Mouse (Mus musculus) forebrain, embryonic 13.5 days (tissue): Measurements from ENCODE around the gene Tbata. TPM values are rescaled to one million over a fixed set of nuclear protein-coding genes. Genes with fewer than 3 reads are reported as not detected.

Experiments
- ATAC-seq: fragments of 200-750 bp; cut with Nextera tagmentation; 2 replicates; pipeline ENCODE4 v1.8.0; 2017
- H3K27ac ChIP-seq: fragments of 300-500 bp; sonication (generic); 2 replicates; pipeline ENCODE4 v1.5.1; 2015; ENCODE audit warnings: inconsistent platforms, mild to moderate bottlenecking, moderate library complexity
- H3K27me3 ChIP-seq: fragments of 300-500 bp; sonication (generic); 2 replicates; pipeline ENCODE4 v1.6.1; 2015; ENCODE audit warnings: mild to moderate bottlenecking, inconsistent platforms
- H3K36me3 ChIP-seq: fragments of 300-500 bp; sonication (generic); 2 replicates; pipeline ENCODE4 v1.6.1; 2015; ENCODE audit warnings: mild to moderate bottlenecking, inconsistent platforms; ENCODE audit not compliant: poor library complexity, severe bottlenecking
- H3K4me1 ChIP-seq: fragments of 300-500 bp; sonication (generic); 2 replicates; pipeline ENCODE4 v1.6.1; 2015; ENCODE audit warnings: inconsistent platforms
- H3K4me2 ChIP-seq: fragments of 300-500 bp; sonication (generic); 2 replicates; pipeline ENCODE4 v1.6.1; 2015; ENCODE audit warnings: inconsistent platforms, mild to moderate bottlenecking, moderate library complexity
- H3K4me3 ChIP-seq: fragments of 300-500 bp; sonication (generic); 2 replicates; pipeline ENCODE4 v1.5.1; 2015; ENCODE audit warnings: mild to moderate bottlenecking, inconsistent platforms
- H3K9ac ChIP-seq: fragments of 300-500 bp; sonication (generic); 2 replicates; pipeline ENCODE4 v1.6.1; 2015; ENCODE audit warnings: mild to moderate bottlenecking, inconsistent platforms
- H3K9me3 ChIP-seq: fragments of 300-500 bp; sonication (generic); replicated peaks from 2 replicates; pipeline ENCODE4 v1.6.1; 2016; ENCODE audit warnings: inconsistent platforms
- WGBS: fragments of 180-500 bp; shearing (Covaris S2); methylation state at CpG from one replicate; pipeline ENCODE4 v1.1.7; 2015; 5-methylcytosine and 5-hydroxymethylcytosine counted together
- polyA plus RNA-seq: library from polyadenylated mRNA; unstranded; fragments of >200 nt; fragmentation: Nextera tagmentation; extraction: Ambion mirVana; gene quantifications from 2 replicates; pipeline ENCODE4 v1.2.1, GENCODE M21; 2015

Tbata gene
- polyA plus RNA-seq, 1 experiment from 2014 or later: 0.85 TPM

GRCm38 (mm10) chr10:61172496-61172895, 742 bp downstream of the Tbata start:
- Histone ChIP-seq H3K9ac (no peak overlapping the region), H3K36me3 (no peaks in the 10 kb centered on the region), H3K9me3 (no peaks in the 10 kb centered on the region), H3K27ac (no peak overlapping the region), H3K27me3 (no peaks in the 10 kb centered on the region), H3K4me2 (no peak overlapping the region), H3K4me1 (no peaks in the 10 kb centered on the region), H3K4me3 (no peak overlapping the region)
- ATAC-seq: no peak
- WGBS: 82% methylated on average over 4 of the region's 4 CpGs

GRCm38 (mm10) chr10:61174711-61175441, 3.1 kb downstream of the Tbata start:
- ATAC-seq: no peak
- WGBS: 51% methylated on average over 13 of the region's 13 CpGs
- H3K4me1 ChIP-seq: no peaks in the 10 kb centered on the region
- H3K4me2 ChIP-seq: no peak overlapping the region
- H3K4me3 ChIP-seq: no peak overlapping the region
- no peak overlapping the region for H3K9ac ChIP-seq
- no peak overlapping the region for H3K27ac ChIP-seq
- H3K36me3 ChIP-seq: no peaks in the 10 kb centered on the region
- no peaks in the 10 kb centered on the region for H3K9me3 ChIP-seq
- H3K27me3 ChIP-seq: no peaks in the 10 kb centered on the region

GRCm38 (mm10) chr10:61175442-61176204, 3.9 kb downstream of the Tbata start:
- Histone ChIP-seq H3K4me1 (no peaks in the 10 kb centered on the region), H3K9ac (no peak overlapping the region), H3K9me3 (no peaks in the 10 kb centered on the region), H3K27me3 (no peaks in the 10 kb centered on the region), H3K36me3 (no peaks in the 10 kb centered on the region), H3K4me2 (peak overlapping the region; percentile 35), H3K4me3 (no peak overlapping the region), H3K27ac (no peak overlapping the region)
- ATAC-seq: no peak
- WGBS: 18% methylated on average over 24 of the region's 24 CpGs

- Histone ChIP-seq H3K27ac (no peak overlapping the region), H3K4me1 (no peaks in the 10 kb centered on the region), H3K27me3 (no peaks in the 10 kb centered on the region), H3K9ac (no peak overlapping the region), H3K36me3 (no peaks in the 10 kb centered on the region), H3K9me3 (no peaks in the 10 kb centered on the region), H3K4me2 (peak overlapping the region; percentile 35), H3K4me3 (no peak overlapping the region)
- no peak for ATAC-seq
- 44% methylated on average over 7 of the region's 7 CpGs for WGBS
Measured at GRCm38 (mm10) chr10:61176221-61176790, 4.6 kb downstream of the Tbata start.

GRCm38 (mm10) chr10:61177751-61178150, 6.0 kb downstream of the Tbata start:
- WGBS: 83% methylated on average over 4 of the region's 4 CpGs
- Histone ChIP-seq H3K36me3 (no peaks in the 10 kb centered on the region), H3K9me3 (no peaks in the 10 kb centered on the region), H3K4me2 (no peak overlapping the region), H3K4me1 (no peaks in the 10 kb centered on the region), H3K9ac (no peak overlapping the region), H3K27me3 (no peaks in the 10 kb centered on the region), H3K27ac (no peak overlapping the region), H3K4me3 (no peak overlapping the region)
- no peak for ATAC-seq

GRCm38 (mm10) chr10:61178687-61179086, 6.9 kb downstream of the Tbata start:
- WGBS: 85% methylated on average over 8 of the region's 8 CpGs
- Histone ChIP-seq H3K27me3 (no peaks in the 10 kb centered on the region), H3K9me3 (no peaks in the 10 kb centered on the region), H3K4me3 (no peak overlapping the region), H3K36me3 (no peaks in the 10 kb centered on the region), H3K4me1 (no peaks in the 10 kb centered on the region), H3K9ac (no peak overlapping the region), H3K27ac (no peak overlapping the region), H3K4me2 (no peak overlapping the region)
- no peak for ATAC-seq

- no peak overlapping the region for H3K4me3 ChIP-seq
- no peak overlapping the region for H3K4me2 ChIP-seq
- H3K36me3 ChIP-seq: no peaks in the 10 kb centered on the region
- no peaks in the 10 kb centered on the region for H3K9me3 ChIP-seq
- 77% methylated on average over 6 of the region's 6 CpGs for WGBS
- H3K27me3 ChIP-seq: no peaks in the 10 kb centered on the region
- no peak overlapping the region for H3K9ac ChIP-seq
- H3K4me1 ChIP-seq: no peaks in the 10 kb centered on the region
- no peak for ATAC-seq
- H3K27ac ChIP-seq: no peak overlapping the region
Measured at GRCm38 (mm10) chr10:61179927-61180326, 8.2 kb downstream of the Tbata start.

GRCm38 (mm10) chr10:61187001-61187400, 15.2 kb downstream of the Tbata start:
- no peaks in the 10 kb centered on the region for H3K36me3 ChIP-seq
- peaks cover 2% of the 10 kb centered on the region; the same call in 1 of the 2 replicates for H3K27me3 ChIP-seq
- H3K4me1 ChIP-seq: no peaks in the 10 kb centered on the region
- 83% methylated on average over 3 of the region's 3 CpGs for WGBS
- H3K9ac ChIP-seq: no peak overlapping the region
- no peak for ATAC-seq
- H3K9me3 ChIP-seq: no peaks in the 10 kb centered on the region
- no peak overlapping the region for H3K4me3 ChIP-seq
- no peak overlapping the region for H3K4me2 ChIP-seq
- no peak overlapping the region for H3K27ac ChIP-seq

GRCm38 (mm10) chr10:61188010-61188409, 16.3 kb downstream of the Tbata start:
- WGBS: 77% methylated on average over 3 of the region's 3 CpGs
- Histone ChIP-seq H3K27ac (no peak overlapping the region), H3K4me1 (no peaks in the 10 kb centered on the region), H3K9me3 (no peaks in the 10 kb centered on the region), H3K4me3 (no peak overlapping the region), H3K36me3 (no peaks in the 10 kb centered on the region), H3K4me2 (no peak overlapping the region), H3K27me3 (peaks cover 2% of the 10 kb centered on the region; the same call in 1 of the 2 replicates), H3K9ac (no peak overlapping the region)
- ATAC-seq: no peak

GRCm38 (mm10) chr10:61194611-61195010, 22.9 kb downstream of the Tbata start:
- no peak overlapping the region for H3K4me2 ChIP-seq
- no peaks in the 10 kb centered on the region for H3K4me1 ChIP-seq
- no peaks in the 10 kb centered on the region for H3K36me3 ChIP-seq
- H3K9ac ChIP-seq: no peak overlapping the region
- no peak overlapping the region for H3K4me3 ChIP-seq
- 84% methylated on average over 9 of the region's 9 CpGs for WGBS
- no peaks in the 10 kb centered on the region for H3K27me3 ChIP-seq
- H3K27ac ChIP-seq: no peak overlapping the region
- no peak for ATAC-seq
- no peaks in the 10 kb centered on the region for H3K9me3 ChIP-seq

GRCm38 (mm10) chr10:61195216-61195615, 23.5 kb downstream of the Tbata start:
- Histone ChIP-seq H3K9ac (no peak overlapping the region), H3K36me3 (no peaks in the 10 kb centered on the region), H3K4me1 (no peaks in the 10 kb centered on the region), H3K27me3 (no peaks in the 10 kb centered on the region), H3K27ac (no peak overlapping the region), H3K4me2 (no peak overlapping the region), H3K9me3 (no peaks in the 10 kb centered on the region), H3K4me3 (no peak overlapping the region)
- ATAC-seq: no peak
- WGBS: 90% methylated on average over 8 of the region's 8 CpGs

GRCm38 (mm10) chr10:61195718-61196291, 24.1 kb downstream of the Tbata start:
- Histone ChIP-seq H3K27me3 (no peaks in the 10 kb centered on the region), H3K4me2 (no peak overlapping the region), H3K36me3 (no peaks in the 10 kb centered on the region), H3K4me1 (no peaks in the 10 kb centered on the region), H3K27ac (no peak overlapping the region), H3K9ac (no peak overlapping the region), H3K9me3 (no peaks in the 10 kb centered on the region), H3K4me3 (no peak overlapping the region)
- WGBS: 89% methylated on average over 5 of the region's 5 CpGs
- ATAC-seq: no peak
